Mouse (Mus musculus): Measurements from ENCODE around the gene Thsd4. TPM values are rescaled to one million over a fixed set of nuclear protein-coding genes. Genes with fewer than 3 reads are reported as not detected.

Thsd4 gene
- polyA plus RNA-seq, 1 experiment: 9.0 TPM

DNA sequence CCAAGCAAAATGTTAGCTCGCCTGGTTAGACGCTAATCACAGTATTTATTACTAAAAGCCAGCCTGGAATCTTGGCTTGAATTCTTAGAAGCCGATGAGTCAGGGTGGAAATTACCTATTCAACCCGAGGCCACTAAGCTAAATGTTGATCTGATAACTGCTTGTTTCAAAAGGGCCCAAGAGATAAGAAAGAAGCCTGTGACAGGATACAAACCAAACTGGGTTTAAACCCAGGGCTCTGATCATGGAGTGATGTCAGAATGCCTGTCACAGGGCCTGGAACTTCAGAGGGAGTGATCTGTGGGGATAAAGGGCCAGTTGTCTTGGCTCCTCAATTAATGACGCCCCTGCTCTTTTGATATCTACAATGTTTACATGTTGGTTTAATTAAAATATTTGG lies 497.3 kb downstream of the Thsd4 start:
- Histone ChIP-seq H3K36me3 (ENCODE audit: control insufficient read depth, insufficient read depth, low read length) (no peaks in the 10 kb centered on the region), H3K4me3 (ENCODE audit: low read depth, low read length) (no peak overlapping the region), H3K27ac (ENCODE audit: insufficient read depth, low read depth, low read length) (no peak overlapping the region), H3K4me1 (ENCODE audit: control insufficient read depth, insufficient read depth, insufficient read length, low read length) (no peaks in the 10 kb centered on the region), H3K27me3 (ENCODE audit: control insufficient read depth, insufficient read depth, low read length) (no peaks in the 10 kb centered on the region)
- no peak for TF ChIP-seq CTCF (IDR thresholded peaks at IDR 0.05; ENCODE audit: extremely low read depth, insufficient read length, insufficient replicate concordance, low read depth, low read length)
- no peak for TF ChIP-seq POLR2A (IDR thresholded peaks at IDR 0.05; ENCODE audit: low read depth, low read length)
- WGBS: 11% methylated on average over 5 of the region's 5 CpGs

DNA sequence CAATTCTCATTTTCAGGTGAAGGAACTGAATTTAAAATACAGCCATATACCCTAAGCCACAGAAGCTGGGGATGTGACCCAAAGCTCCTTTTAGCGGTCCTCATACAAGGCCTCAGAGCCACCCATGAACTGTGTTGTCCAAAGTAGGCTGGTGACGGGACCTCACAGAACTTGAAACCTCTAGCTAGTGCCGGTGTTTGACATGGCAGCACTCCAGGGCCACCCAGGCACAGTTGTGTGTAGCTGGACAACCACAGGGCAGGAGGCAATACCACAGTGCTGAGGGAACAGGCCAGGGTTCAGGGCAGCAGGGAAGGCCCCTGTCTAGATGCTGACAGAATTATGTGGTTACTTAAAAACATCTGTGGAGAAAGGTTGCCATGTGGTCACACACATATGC lies 499.5 kb downstream of the Thsd4 start:
- H3K36me3 ChIP-seq (ENCODE audit: control insufficient read depth, insufficient read depth, low read length): no peaks in the 10 kb centered on the region
- no peak overlapping the region for H3K4me3 ChIP-seq (ENCODE audit: low read depth, low read length)
- H3K27me3 ChIP-seq (ENCODE audit: control insufficient read depth, insufficient read depth, low read length): no peaks in the 10 kb centered on the region
- no peaks in the 10 kb centered on the region for H3K4me1 ChIP-seq (ENCODE audit: control insufficient read depth, insufficient read depth, insufficient read length, low read length)
- no peak overlapping the region for H3K27ac ChIP-seq (ENCODE audit: insufficient read depth, low read depth, low read length)
- TF ChIP-seq POLR2A (IDR thresholded peaks at IDR 0.05; ENCODE audit: low read depth, low read length): no peak
- no peak for TF ChIP-seq CTCF (IDR thresholded peaks at IDR 0.05; ENCODE audit: extremely low read depth, insufficient read length, insufficient replicate concordance, low read depth, low read length)
- WGBS: 79% methylated on average over 3 of the region's 3 CpGs

DNA sequence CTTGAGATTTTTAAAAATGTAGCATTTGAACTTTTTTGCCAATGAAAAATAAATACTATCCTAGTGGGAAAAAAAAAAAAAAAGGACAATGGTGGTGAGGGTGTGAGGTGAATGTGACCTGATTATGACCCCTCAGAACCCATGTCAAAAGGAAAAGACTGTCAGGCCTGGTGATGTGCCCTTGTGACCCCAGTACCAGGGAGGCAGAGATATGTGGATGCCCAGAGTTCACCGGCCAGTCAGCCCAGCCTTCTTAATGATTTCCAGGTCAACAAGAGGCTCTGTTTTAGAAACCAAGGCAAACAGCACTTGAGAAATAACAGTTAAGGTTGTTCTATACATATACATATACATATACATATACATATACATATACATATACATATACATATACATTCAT lies 501.4 kb downstream of the Thsd4 start:
- TF ChIP-seq CTCF (IDR thresholded peaks at IDR 0.05; ENCODE audit: extremely low read depth, insufficient read length, insufficient replicate concordance, low read depth, low read length): no peak
- no peak for TF ChIP-seq POLR2A (IDR thresholded peaks at IDR 0.05; ENCODE audit: low read depth, low read length)
- WGBS: 56% methylated on average over 1 of the region's 1 CpGs
- Histone ChIP-seq H3K36me3 (ENCODE audit: control insufficient read depth, insufficient read depth, low read length) (no peaks in the 10 kb centered on the region), H3K27me3 (ENCODE audit: control insufficient read depth, insufficient read depth, low read length) (no peaks in the 10 kb centered on the region), H3K4me1 (ENCODE audit: control insufficient read depth, insufficient read depth, insufficient read length, low read length) (no peaks in the 10 kb centered on the region), H3K27ac (ENCODE audit: insufficient read depth, low read depth, low read length) (no peak overlapping the region), H3K4me3 (ENCODE audit: low read depth, low read length) (no peak overlapping the region)

GRCm38 (mm10) chr9:60010285-60010684 lies 511.6 kb downstream of the Thsd4 start:
- no peak for TF ChIP-seq CTCF (IDR thresholded peaks at IDR 0.05; ENCODE audit: extremely low read depth, insufficient read length, insufficient replicate concordance, low read depth, low read length)
- no peak for TF ChIP-seq POLR2A (IDR thresholded peaks at IDR 0.05; ENCODE audit: low read depth, low read length)
- no peaks in the 10 kb centered on the region for H3K4me1 ChIP-seq (ENCODE audit: control insufficient read depth, insufficient read depth, insufficient read length, low read length)
- 73% methylated on average over 1 of the region's 1 CpGs for WGBS
- no peak overlapping the region for H3K27ac ChIP-seq (ENCODE audit: insufficient read depth, low read depth, low read length)
- H3K4me3 ChIP-seq (ENCODE audit: low read depth, low read length): no peak overlapping the region
- H3K27me3 ChIP-seq (ENCODE audit: control insufficient read depth, insufficient read depth, low read length): no peaks in the 10 kb centered on the region
- no peaks in the 10 kb centered on the region for H3K36me3 ChIP-seq (ENCODE audit: control insufficient read depth, insufficient read depth, low read length)

DNA sequence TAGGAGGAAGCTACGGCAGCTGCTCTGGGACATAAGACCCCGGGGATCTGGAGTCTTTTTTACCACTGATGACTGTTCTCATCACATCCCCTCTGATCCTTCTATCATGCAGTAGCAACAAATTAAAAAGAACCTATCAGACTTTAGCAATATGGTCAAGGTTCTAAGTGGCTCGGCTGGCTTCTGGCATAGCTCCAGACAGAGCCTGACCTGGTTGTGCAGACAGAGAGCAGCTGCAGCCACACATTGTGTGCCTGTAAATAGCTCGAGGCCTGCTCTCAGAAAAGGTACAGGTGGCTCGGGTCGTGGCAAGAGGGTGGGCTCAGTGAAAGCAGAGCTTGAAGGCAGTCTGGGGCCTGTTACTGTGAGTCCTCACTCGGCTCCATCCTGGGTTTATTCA lies 512.9 kb downstream of the Thsd4 start:
- no peaks in the 10 kb centered on the region for H3K27me3 ChIP-seq (ENCODE audit: control insufficient read depth, insufficient read depth, low read length)
- H3K27ac ChIP-seq (ENCODE audit: insufficient read depth, low read depth, low read length): no peak overlapping the region
- H3K4me3 ChIP-seq (ENCODE audit: low read depth, low read length): no peak overlapping the region
- 52% methylated on average over 7 of the region's 7 CpGs for WGBS
- no peaks in the 10 kb centered on the region for H3K4me1 ChIP-seq (ENCODE audit: control insufficient read depth, insufficient read depth, insufficient read length, low read length)
- no peaks in the 10 kb centered on the region for H3K36me3 ChIP-seq (ENCODE audit: control insufficient read depth, insufficient read depth, low read length)
- TF ChIP-seq CTCF (IDR thresholded peaks at IDR 0.05; ENCODE audit: extremely low read depth, insufficient read length, insufficient replicate concordance, low read depth, low read length): no peak
- TF ChIP-seq POLR2A (IDR thresholded peaks at IDR 0.05; ENCODE audit: low read depth, low read length): no peak

GRCm38 (mm10) chr9:60002323-60002722 lies 519.5 kb downstream of the Thsd4 start:
- Histone ChIP-seq H3K4me1 (ENCODE audit: control insufficient read depth, insufficient read depth, insufficient read length, low read length) (no peaks in the 10 kb centered on the region), H3K27ac (ENCODE audit: insufficient read depth, low read depth, low read length) (no peak overlapping the region), H3K27me3 (ENCODE audit: control insufficient read depth, insufficient read depth, low read length) (no peaks in the 10 kb centered on the region), H3K4me3 (ENCODE audit: low read depth, low read length) (no peak overlapping the region), H3K36me3 (ENCODE audit: control insufficient read depth, insufficient read depth, low read length) (no peaks in the 10 kb centered on the region)
- 57% methylated on average over 8 of the region's 8 CpGs for whole genome bisulfite sequencing
- TF ChIP-seq CTCF (IDR thresholded peaks at IDR 0.05; ENCODE audit: extremely low read depth, insufficient read length, insufficient replicate concordance, low read depth, low read length) (no peak), POLR2A (IDR thresholded peaks at IDR 0.05; ENCODE audit: low read depth, low read length) (no peak)

GRCm38 (mm10) chr9:60001444-60001843 lies 520.4 kb downstream of the Thsd4 start:
- Histone ChIP-seq H3K4me1 (ENCODE audit: control insufficient read depth, insufficient read depth, insufficient read length, low read length) (no peaks in the 10 kb centered on the region), H3K27ac (ENCODE audit: insufficient read depth, low read depth, low read length) (no peak overlapping the region), H3K27me3 (ENCODE audit: control insufficient read depth, insufficient read depth, low read length) (no peaks in the 10 kb centered on the region), H3K4me3 (ENCODE audit: low read depth, low read length) (no peak overlapping the region), H3K36me3 (ENCODE audit: control insufficient read depth, insufficient read depth, low read length) (no peaks in the 10 kb centered on the region)
- WGBS: 86% methylated on average over 3 of the region's 3 CpGs
- TF ChIP-seq POLR2A (IDR thresholded peaks at IDR 0.05; ENCODE audit: low read depth, low read length) (no peak), CTCF (IDR thresholded peaks at IDR 0.05; ENCODE audit: extremely low read depth, insufficient read length, insufficient replicate concordance, low read depth, low read length) (no peak)

DNA sequence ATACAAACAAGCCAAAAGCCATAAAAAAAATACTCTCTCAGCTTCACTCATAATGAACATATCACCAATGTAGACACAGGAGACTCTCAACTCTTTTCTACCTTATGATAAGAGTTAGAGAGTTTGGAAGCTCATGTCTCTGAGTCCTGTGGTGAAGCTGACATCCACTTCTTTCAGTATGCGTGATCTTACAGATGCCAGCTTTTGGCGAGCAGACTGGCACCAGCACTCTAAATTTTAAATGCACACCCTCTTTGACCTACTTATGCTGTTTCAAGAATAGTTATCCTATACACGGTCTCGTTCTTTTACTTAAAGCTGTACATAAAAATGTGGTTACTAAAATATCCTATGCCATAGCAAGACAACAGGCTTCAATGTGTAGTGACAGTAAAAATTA lies 524.1 kb downstream of the Thsd4 start:
- TF ChIP-seq CTCF (IDR thresholded peaks at IDR 0.05; ENCODE audit: extremely low read depth, insufficient read length, insufficient replicate concordance, low read depth, low read length) (no peak), POLR2A (IDR thresholded peaks at IDR 0.05; ENCODE audit: low read depth, low read length) (no peak)
- Histone ChIP-seq H3K4me1 (ENCODE audit: control insufficient read depth, insufficient read depth, insufficient read length, low read length) (no peaks in the 10 kb centered on the region), H3K4me3 (ENCODE audit: low read depth, low read length) (no peak overlapping the region), H3K27ac (ENCODE audit: insufficient read depth, low read depth, low read length) (no peak overlapping the region), H3K36me3 (ENCODE audit: control insufficient read depth, insufficient read depth, low read length) (no peaks in the 10 kb centered on the region), H3K27me3 (ENCODE audit: control insufficient read depth, insufficient read depth, low read length) (no peaks in the 10 kb centered on the region)
- 92% methylated on average over 4 of the region's 4 CpGs for WGBS

Data from small intestine, adult 2 months (tissue).